Mouse (Mus musculus) urinary bladder, adult 18-20 months (tissue): Measurements from ENCODE around the gene Tnfaip8l1.
A peak's percentile ranks its signal among the peaks of the same experiment; 100 is the strongest.

Experiments used
- DNase-seq, 2 experiments: peaks; one replicate each; pipeline ENCODE4 v3.0.0; 2022; ENCODE audit warnings: low spot score in 2 of 2, mixed read lengths in 2 of 2

The Tnfaip8l1 gene

GRCm38 (mm10) chr17:56162231-56162774, at the start of gene Tnfaip8l1:
Gene Tnfaip8l1 (plus strand): TSS chr17:56162477.
- DNase-seq: peak; percentile 84 to 90

- DNase-seq: no peak
Measured at GRCm38 (mm10) chr17:56112743-56113142, 49.5 kb upstream of the Tnfaip8l1 start.

DNA sequence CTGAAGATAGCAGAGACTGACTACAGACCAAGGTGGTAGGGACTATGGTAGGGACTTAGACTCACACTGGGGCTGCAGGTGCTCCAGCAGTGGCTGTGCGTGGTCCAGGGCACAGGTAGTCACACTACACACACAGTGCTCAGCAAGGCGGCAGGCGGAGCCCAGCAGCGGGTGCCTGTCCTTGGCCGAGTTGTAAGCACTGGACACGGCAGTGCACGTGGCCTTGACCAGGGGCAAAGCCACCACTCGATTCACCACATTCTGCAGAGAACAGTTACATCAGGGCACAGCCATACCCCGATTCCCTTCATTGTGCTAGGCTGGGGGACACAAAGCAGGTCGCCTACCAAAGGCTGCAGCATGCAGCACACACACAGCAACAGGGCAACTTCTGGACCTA, 46.1 kb upstream of the Tnfaip8l1 start:
- no peak for DNase-seq

GRCm38 (mm10) chr17:56117251-56117710, 45.0 kb upstream of the Tnfaip8l1 start, which contains the start of gene Plin5:
Gene Plin5 (minus strand): TSS chr17:56117596.
- peak in 1 of 2 experiments; percentile 58 for DNase-seq

- DNase-seq: no peak
Measured at GRCm38 (mm10) chr17:56119431-56119830, 42.8 kb upstream of the Tnfaip8l1 start.

DNA sequence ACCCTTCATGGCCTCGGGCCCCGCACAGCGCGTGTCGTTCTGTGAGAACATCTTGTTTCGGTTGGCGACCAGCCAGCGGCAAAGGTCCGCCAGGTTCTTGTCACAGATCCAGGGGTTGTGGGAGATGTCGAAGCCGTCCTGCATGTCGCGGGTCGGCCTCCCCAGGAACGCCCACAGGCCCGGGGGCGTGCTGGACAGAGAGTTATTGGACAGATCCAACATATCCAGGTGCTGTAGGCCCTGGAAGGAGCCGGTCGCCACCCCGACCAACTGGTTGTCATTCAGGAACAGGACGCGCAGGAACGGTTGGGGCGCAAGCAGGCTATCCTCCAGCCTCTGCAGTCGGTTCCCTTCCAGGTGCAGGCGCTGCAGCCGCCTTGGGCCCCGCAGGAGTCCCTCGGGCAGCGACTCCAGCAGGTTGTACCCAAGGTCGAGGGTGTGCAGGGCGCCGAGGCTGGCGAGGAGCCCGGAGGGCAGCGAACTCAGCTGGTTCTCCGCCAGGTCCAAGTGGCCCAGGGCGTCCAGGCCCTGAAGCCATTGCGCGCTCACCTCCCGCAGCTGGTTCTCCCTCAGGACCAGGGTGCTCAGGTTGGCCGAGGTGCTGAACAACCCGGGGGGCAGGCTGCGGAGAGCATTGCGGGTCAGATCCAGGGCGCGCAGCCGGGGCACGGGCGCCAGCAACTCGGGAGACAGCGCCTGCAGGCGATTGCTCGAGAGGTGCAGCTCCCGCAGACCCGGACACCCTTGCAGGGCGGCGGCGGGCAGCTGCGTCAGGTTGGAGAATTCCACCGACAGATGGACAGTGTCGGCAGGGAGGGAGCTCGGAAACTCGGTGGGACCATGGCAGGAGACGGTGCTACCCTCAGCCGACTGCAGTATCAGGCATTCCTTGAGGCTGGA, 42.0 kb upstream of the Tnfaip8l1 start:
- DNase-seq: no peak

DNA sequence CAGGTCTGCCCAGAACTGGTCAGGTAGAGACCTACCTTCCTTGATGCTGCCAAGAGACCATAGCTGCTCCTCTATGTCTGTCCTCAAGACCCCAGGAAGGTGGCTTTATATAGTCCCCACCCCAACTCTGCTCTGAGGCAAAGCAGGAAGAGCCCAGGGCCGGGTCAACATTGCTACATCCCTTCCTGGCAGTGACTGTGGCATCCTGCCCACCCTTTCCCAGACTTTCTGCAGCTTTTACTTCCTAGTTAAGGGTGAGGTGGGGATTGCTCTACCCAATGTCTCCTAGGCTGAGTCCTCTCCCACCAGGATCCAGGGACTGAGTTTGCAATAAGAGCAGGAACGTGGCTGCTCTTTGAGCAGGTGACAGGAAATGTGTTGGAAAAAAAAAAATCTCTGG, 40.5 kb upstream of the Tnfaip8l1 start, which contains the start of gene Lrg1:
Lrg1 (minus strand) TSS at position 176 of the 400 bp plus-strand sequence.
- DNase-seq: no peak

DNA sequence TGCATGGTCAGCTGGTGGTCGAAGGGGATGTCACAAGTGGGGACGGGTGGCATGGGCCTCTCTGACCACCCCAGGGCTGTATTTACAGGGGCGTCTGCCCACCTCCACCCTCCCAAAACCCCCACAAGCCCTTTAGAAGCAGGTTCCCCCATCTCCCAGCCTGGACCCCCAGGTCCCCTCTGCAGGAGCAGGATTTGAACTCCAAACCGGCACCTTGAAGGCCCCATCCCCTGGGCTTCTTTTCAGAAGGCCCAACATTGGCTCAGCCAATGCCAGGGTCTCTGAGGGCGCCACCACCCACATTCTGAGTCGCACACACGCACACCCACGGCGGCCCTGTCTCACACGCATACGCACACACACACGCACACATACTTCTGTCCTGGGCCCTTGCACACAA, 39.1 kb upstream of the Tnfaip8l1 start:
- no peak for DNase-seq

DNA sequence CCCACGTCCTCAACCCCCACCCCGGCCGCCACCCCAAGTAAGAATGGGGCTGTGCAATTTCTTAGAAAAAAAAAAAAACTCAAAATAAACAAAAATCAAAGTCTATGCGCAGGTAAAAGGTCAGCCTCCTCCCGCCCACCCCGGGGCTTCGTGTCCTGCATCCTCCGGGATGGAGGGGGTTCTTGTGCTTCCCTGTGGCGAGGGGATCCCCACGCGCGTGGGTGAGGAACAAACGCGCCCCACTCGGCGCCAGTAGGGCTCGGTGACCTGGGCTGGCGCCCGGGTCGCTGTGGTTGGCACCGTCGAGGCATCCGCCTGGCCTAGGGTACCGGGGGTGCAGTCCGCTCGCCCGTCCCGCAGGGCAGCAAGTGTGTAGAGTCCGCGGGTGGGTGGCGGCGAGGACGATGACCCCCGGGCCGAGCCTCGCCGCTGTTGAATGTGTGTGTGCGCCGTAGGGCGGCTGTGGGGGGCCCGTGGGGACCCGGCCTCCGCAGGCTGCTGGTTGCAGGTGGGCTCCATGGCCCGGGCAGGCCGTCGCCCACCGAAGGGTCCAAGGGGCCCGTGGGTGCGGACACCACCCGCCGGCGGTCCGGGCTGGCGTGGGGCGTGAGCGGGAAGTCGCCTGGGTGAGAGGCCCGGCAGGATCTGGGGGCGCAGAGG, 38.5 kb upstream of the Tnfaip8l1 start:
- no peak for DNase-seq

DNA sequence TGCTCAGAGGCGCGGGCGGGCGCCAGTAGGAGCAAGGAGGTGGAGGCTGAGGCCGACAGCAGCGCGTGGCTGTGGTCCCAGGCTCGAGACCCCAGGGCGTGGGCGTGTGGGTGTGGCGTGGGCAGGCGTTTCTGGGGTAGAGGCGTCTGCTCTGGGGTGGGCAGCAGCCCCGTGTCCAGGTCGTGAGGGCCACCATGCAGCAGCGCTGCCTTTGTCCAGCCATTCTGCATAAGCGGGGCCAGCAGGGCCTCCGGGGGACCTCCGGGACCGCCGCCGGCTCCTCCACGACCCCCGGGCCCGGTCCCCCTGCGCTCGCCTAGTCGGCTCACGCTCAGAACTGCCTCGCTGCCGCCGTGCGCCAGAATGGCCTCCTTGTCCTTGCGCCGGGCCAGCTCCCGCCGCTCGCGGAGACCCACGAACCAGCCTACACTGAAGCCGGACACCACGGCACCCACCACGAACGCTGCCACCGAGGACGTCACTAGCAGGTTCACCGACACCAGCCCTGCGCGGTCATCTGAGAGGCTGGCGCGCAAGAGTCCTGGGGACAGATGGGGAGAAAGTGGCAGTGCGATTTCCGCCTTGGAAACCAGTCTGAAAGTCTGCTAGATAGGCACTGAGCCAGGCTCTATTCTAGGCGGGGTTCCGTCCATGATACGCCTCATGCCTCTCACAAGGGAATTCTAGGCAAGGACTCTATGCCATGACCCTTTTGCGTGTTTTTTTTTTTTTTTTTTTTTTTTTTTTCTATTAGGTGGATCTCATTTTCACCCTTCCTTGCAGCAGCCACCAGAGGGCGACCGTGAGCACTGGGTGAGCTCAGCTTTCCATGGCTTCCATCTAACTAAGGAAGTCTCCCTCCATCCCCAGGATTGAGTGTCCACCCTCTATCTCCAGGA, 37.7 kb upstream of the Tnfaip8l1 start:
- DNase-seq: no peak

DNA sequence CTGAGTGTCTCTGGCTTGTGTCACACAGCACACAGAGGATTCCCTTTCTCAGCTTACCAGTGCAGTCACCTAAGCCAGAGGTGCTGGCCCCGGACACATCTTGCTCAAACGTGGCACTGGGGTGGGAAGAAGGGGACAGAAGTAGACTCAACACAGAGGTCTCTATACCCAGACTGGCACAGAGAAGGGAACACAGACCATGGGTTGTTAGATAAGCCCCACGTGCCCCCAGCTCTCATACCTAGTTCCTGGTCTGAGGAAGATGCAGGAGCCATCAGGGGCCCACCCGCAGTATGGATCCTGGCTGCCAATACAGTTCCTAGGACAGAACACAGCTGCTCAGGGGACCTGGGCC, 37.0 kb upstream of the Tnfaip8l1 start:
- no peak for DNase-seq

DNA sequence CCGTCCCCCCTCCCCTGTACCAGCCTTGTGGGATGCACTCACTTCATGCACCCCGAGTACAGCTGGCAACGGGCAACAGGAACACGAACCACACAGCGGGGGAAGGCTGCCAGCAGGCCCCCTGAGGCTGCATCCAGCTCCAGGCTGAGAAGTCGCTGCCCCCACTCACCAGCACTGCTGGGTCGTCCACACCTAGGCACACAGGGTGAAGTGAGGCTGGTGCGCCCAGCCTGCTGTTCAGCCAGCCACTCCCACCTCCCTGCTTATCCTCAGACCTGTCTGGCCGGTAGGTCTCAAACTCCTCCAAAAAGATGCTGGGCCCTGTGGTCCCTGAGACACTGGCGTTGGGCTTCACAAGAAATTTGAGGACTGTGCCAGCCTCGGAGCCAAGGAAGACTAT, 36.1 kb upstream of the Tnfaip8l1 start:
- no peak for DNase-seq

- no peak for DNase-seq
Measured at GRCm38 (mm10) chr17:56128246-56128645, 34.0 kb upstream of the Tnfaip8l1 start.

GRCm38 (mm10) chr17:56131136-56131535, 31.1 kb upstream of the Tnfaip8l1 start:
- DNase-seq: no peak

DNA sequence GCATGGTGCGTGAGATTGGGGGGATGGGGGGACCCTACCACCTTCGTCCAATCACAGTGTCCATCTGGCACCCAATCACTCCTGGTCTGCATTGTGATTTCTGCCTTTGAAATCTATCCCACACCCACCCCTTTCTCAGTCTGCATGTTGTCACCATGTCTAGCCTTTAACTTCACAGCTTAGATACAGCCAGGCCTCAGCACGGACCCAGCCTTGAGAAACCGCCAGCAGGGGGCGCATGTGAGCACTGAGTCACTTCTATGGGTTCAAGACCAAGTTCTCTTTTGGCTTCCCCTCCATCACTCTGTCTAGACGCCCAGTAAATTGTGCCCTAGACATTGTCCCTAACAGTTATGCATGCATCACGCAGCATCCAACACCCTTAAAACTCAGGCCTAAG, 30.5 kb upstream of the Tnfaip8l1 start:
- DNase-seq: no peak

GRCm38 (mm10) chr17:56132661-56133060, 29.6 kb upstream of the Tnfaip8l1 start:
- no peak for DNase-seq

GRCm38 (mm10) chr17:56133457-56134363, 28.6 kb upstream of the Tnfaip8l1 start:
- DNase-seq: peak in 1 of 2 experiments; percentile 50

DNA sequence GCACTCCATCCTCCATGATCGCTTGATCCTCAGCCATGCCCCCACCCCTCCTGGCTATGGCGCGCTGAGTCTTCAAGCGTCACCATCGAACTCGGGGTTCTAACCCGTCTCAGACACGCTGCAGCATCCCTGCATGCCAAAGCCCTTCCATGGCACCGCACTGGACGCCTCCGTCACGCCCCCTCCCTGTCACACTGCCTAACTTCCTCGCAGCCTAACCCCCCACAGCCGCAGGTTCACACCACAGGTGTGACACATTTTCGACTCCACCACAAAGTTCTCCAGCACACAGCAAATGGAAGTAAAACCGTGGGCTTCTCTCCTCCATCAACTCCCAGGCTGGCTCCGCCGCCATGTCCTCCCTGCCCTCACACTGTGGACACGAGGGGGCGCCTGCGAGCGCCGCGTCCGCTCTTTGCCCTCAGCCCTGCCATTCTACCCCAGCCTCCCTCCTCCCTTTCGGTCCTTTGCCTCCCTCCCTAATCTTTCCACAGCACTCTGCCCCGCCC, 27.8 kb upstream of the Tnfaip8l1 start:
- DNase-seq: no peak

- DNase-seq: no peak
Measured at GRCm38 (mm10) chr17:56136558-56136957, 25.7 kb upstream of the Tnfaip8l1 start.
